Mouse (Mus musculus) ES-E14 (cell line): ENCODE measurements at regions not wholly inside any gene's neighbourhood (a gene's known extent, or its start where the extent isn't known, plus 50 kb on each side); places are given as distances from the start of the nearest gene placed in this dataset.

Source experiments
- DNase-seq: peaks from one replicate; pipeline ENCODE4 v3.0.0-alpha.2; 2013; ENCODE audit warnings: low read depth, low spot score
- H3K27ac ChIP-seq: 2 replicates; pipeline ENCODE4 v1.5.1; 2012; ENCODE audit warnings: low read depth, mild to moderate bottlenecking, low read length, moderate library complexity, mixed read lengths; ENCODE audit not compliant: poor library complexity, insufficient read depth, severe bottlenecking
- H3K36me3 ChIP-seq: 2 replicates; pipeline ENCODE4 v1.6.1; 2012; ENCODE audit warnings: mild to moderate bottlenecking, low read length, moderate library complexity, mixed read lengths; ENCODE audit not compliant: control insufficient read depth, poor library complexity, insufficient read depth, severe bottlenecking
- H3K4me1 ChIP-seq, 2 experiments: fragments of 150-350 bp in 1 of 2; sonication (generic) in 1 of 2; 2 replicates each; pipeline ENCODE4 v1.6.1; 2012; ENCODE audit warnings: low read length in 2 of 2, mild to moderate bottlenecking in 1 of 2, mixed read lengths in 1 of 2; ENCODE audit not compliant: control insufficient read depth in 2 of 2, insufficient read depth in 2 of 2, poor library complexity in 1 of 2
- H3K4me3 ChIP-seq, 2 experiments: fragments of 150-350 bp in 1 of 2; sonication (generic) in 1 of 2; 2 replicates each; pipeline ENCODE4 v1.5.1; 2012; ENCODE audit warnings: low read length in 2 of 2, low read depth in 1 of 2, mild to moderate bottlenecking in 1 of 2, mixed read lengths in 1 of 2; ENCODE audit not compliant: insufficient read depth in 1 of 2, poor library complexity in 1 of 2, severe bottlenecking in 1 of 2
- H3K9ac ChIP-seq: 2 replicates; pipeline ENCODE4 v1.6.1; 2012; ENCODE audit warnings: low read depth, mild to moderate bottlenecking, low read length, mixed read lengths; ENCODE audit not compliant: poor library complexity, insufficient read depth, severe bottlenecking
- H3K9me3 ChIP-seq: fragments of 150-350 bp; sonication (generic); 2 replicates; pipeline ENCODE4 v1.6.1; 2012; ENCODE audit warnings: low read depth, mild to moderate bottlenecking, low read length; ENCODE audit not compliant: control insufficient read depth, insufficient read depth
- CHD2 ChIP-seq: IDR thresholded peaks from 2 replicates; pipeline ENCODE4 v1.6.1; 2014; ENCODE audit warnings: mild to moderate bottlenecking, low read depth, low read length, inconsistent platforms
- HCFC1 ChIP-seq: IDR thresholded peaks from 2 replicates; pipeline ENCODE4 v1.6.1; 2012; ENCODE audit warnings: low read length, inconsistent platforms, borderline replicate concordance; ENCODE audit not compliant: insufficient read depth
- MAFK ChIP-seq: IDR thresholded peaks from 2 replicates; pipeline ENCODE4 v1.6.1; 2014; ENCODE audit warnings: mild to moderate bottlenecking, low read depth, low read length, inconsistent platforms; ENCODE audit not compliant: insufficient read depth
- ZC3H11A ChIP-seq: IDR thresholded peaks from 2 replicates; pipeline ENCODE4 v1.6.1; 2012; ENCODE audit warnings: low read depth, mild to moderate bottlenecking, inconsistent platforms, low read length, borderline replicate concordance
- ZNF384 ChIP-seq: IDR thresholded peaks from 2 replicates; pipeline ENCODE4 v1.6.1; 2012; ENCODE audit warnings: low read depth, low read length, inconsistent platforms
- in situ Hi-C, 2 experiments: fragments of 600-800 bp; cut with MboI; formaldehyde crosslinking; loops; one replicate each; pipeline ENCODE4 v1.15.1; 2025; ENCODE audit warnings: low sequenced_read_pairs in 2 of 2, inconsistent platforms in 1 of 2; ENCODE audit not compliant: unreplicated experiment in 2 of 2

DNA sequence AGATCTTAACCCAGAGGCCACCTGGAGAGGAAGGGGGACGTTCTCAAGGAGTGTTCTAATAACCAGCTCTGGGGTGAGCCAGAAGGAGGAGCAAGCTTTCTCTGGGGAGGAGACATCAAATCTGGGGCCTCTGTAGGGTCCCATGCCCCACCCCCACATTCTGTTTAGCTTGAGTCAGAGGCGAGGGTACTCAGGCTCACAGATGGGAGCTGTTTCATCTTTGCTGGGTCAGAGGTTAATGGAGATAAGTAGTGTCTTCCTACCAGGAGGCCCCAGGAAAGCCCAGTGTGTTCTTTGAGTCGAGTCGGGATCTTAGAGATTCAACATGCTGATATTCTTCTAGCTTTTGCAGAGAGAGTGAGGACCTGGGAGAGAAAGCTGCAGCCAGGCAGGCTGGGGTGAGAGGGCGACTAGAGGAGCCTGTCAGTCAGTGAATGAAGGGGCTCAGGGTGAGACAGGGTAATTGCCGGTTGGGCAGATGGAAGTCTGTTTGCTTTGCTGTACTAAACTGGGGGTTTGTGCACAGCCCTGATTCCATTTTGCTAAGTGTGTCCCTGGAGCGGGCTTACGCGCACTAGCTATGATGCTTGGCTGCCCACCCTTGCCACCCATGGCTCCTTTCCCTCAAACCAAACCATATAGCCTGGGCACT lies 124.0 kb downstream of the Dact1 start:
- H3K9ac ChIP-seq: no peak overlapping the region
- H3K36me3 ChIP-seq: no peaks in the 10 kb centered on the region
- TF ChIP-seq MAFK: no peak
- TF ChIP-seq HCFC1: no peak
- no peak for TF ChIP-seq ZNF384
- TF ChIP-seq CHD2: no peak
- TF ChIP-seq ZC3H11A: no peak
- H3K4me3 ChIP-seq: no peak overlapping the region
- H3K4me1 ChIP-seq: peaks cover 0 to 2% of the 10 kb centered on the region in 2 experiments; a peak in 1 of 4 replicates
- H3K9me3 ChIP-seq: no peaks in the 10 kb centered on the region
- in situ Hi-C loops: no loop called here
- H3K27ac ChIP-seq: no peak overlapping the region
- no peak for DNase-seq

DNA sequence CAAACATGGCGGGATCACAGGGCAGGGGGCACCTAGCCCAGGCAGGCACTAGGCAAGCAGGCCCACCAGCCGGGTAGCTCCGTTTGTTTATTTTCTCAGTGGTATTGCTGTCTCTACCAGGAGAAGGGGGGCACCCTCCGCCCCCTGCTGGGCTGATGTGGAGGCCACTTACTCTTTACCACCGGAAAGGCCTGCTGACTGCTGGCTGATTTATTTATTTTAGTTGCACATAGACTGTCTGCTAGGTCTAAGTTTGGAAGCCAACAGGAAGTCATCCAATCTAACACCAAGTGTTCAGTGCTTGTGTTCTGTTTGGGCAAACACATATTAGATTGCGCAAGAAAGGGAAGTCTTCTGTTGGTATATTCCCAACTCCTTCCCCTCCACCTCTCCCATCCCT lies 128.6 kb downstream of the Dact1 start:
- H3K9me3 ChIP-seq: no peaks in the 10 kb centered on the region
- no peaks in the 10 kb centered on the region for H3K4me1 ChIP-seq
- TF ChIP-seq HCFC1: no peak
- in situ Hi-C loops: no loop called here
- H3K27ac ChIP-seq: no peak overlapping the region
- no peak for DNase-seq
- H3K9ac ChIP-seq: no peak overlapping the region
- H3K4me3 ChIP-seq: no peak overlapping the region
- H3K36me3 ChIP-seq: no peaks in the 10 kb centered on the region

DNA sequence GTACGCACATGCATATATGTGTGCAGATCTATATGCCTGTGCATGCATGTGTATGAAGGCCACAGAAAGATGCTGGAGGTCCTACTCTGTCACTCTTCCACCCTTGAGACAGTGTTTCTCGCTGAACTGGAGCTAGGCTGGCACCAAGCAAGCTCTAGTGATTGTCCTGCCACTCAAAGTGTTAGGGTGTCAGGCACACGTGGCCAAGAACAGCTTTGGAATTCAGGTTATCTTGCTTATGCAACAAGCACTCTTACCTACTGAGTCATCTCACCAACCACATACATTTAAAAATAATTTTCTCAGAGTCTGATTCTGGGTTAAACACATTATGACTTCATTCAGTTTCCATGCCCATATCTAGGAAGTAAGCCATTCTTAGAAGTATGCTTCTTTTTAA lies 131.2 kb downstream of the Dact1 start:
- Histone ChIP-seq H3K4me3 (no peak overlapping the region), H3K9me3 (no peaks in the 10 kb centered on the region), H3K9ac (no peak overlapping the region), H3K27ac (no peak overlapping the region), H3K4me1 (no peaks in the 10 kb centered on the region), H3K36me3 (no peaks in the 10 kb centered on the region)
- no peak for TF ChIP-seq CHD2
- DNase-seq: no peak
- in situ Hi-C loops: no loop called here

DNA sequence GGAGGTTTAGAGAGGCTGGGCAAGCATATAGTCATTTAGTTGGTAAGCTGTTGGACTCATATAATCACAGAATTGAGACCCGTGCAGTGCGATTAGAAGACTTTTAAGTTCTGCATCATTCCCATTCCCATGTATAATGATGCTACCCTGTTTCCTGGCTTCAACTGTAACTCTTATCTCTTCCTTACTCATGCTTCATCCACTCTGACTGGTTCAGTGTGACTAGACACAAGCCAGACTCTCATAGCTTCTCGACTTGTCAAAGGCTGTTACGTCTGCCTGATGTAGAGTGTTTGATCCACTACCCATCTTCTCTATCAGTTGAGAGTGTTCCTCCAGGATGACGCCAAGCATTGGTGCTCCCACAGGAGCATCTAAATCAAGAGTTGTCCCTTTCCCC lies 131.6 kb downstream of the Dact1 start:
- Histone ChIP-seq H3K9ac (no peak overlapping the region), H3K36me3 (no peaks in the 10 kb centered on the region), H3K9me3 (no peaks in the 10 kb centered on the region), H3K4me3 (no peak overlapping the region), H3K4me1 (no peaks in the 10 kb centered on the region), H3K27ac (no peak overlapping the region)
- TF ChIP-seq CHD2: no peak
- no peak for TF ChIP-seq ZNF384
- no peak for TF ChIP-seq MAFK
- TF ChIP-seq HCFC1: no peak
- no peak for TF ChIP-seq ZC3H11A
- in situ Hi-C loops: no loop called here
- DNase-seq: no peak

DNA sequence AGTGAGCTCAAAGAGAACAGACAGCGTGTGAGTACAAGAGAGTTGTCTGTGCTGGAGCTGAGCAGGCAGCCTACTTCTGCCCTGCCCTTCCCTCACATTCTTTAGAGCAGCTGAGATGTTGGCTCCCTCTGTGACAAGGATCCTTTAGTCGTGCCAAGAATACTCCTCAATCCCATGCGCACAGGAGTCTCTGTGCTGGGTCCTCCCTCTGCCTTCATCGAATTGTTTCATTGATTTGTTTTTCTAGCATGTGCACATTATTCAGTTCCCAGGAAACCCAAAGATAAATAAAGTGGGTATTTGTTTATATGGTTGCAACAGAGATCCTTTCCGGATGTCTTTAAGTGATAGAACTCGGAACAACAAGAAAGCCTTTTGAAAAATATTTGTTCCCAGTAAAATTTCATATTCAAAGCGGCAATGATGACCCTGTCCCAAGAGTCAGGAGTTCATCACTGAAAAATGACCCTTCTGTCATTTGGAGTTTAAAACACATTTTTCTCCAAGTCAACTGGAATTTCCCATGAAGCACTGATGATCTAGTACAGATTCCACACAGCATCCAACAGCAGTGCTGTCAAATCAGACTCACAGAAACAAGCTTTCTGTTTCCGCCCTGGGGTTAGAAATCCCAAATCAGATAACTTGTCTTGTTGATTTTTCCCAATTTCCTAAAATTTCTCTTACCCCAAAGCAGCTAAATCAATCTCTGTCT lies 136.7 kb downstream of the Dact1 start:
- TF ChIP-seq HCFC1 (no peak), CHD2 (no peak), MAFK (no peak), ZC3H11A (no peak), ZNF384 (no peak)
- H3K4me1 ChIP-seq: peaks cover 0 to 10% of the 10 kb centered on the region in 2 experiments; a peak in 3 of 4 replicates
- no peak overlapping the region for H3K27ac ChIP-seq
- H3K9ac ChIP-seq: no peak overlapping the region
- in situ Hi-C loops: no loop called here
- DNase-seq: no peak
- no peaks in the 10 kb centered on the region for H3K9me3 ChIP-seq
- H3K4me3 ChIP-seq: no peak overlapping the region
- H3K36me3 ChIP-seq: no peaks in the 10 kb centered on the region
